Comparison of ENCODE assay signal across 7 mouse cellular contexts in the genomic region with DNA sequence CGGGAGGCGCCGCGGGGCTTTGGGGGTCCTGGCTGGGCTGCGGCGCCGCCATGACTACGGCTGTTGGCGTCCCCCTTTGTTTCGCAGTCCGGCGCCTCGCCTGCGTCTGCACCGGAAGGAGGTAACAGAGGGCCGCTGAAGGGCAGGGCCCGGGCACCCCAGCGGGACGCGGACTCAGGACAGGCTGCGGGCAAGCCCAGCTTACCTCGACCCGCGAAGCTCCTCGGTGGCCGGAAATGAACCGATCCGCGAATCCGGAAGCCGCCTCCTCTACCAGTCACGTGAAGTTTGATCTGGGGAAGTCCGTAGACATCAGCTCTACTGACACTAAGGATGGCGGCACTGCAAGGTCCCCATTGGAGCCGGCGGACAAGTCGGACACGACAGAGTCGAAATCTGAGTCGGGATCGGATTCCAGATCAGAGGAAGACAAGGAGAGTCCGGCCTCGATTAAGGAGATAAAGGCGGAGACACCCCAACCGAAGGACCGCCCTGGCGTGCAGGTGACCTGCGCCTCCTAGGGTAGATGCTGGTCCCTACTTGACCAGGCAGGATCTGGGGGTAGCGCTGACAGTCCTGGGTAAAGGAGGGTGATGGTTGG. TPM values are rescaled to one million over a fixed set of nuclear protein-coding genes. Genes with fewer than 3 reads are reported as not detected.
DNase-seq lines count a peak whose midpoint lies in the region; ATAC-seq and TF ChIP-seq lines count a peak whose summit lies in the region.

Gene Cnbd2 (plus strand): TSS at position 3 of the 601 bp plus-strand sequence.
Gene Scand1 (minus strand): TSS at position 408 of the 601 bp plus-strand sequence.

- peak; percentile 91 for DNase-seq in adrenal gland, postnatal 14 days
- peak; percentile 86 for DNase-seq in embryonic facial prominence, embryonic 11.5 days (ENCODE audit: low spot score)
- DNase-seq in heart, adult 18-20 months, result peak; percentile 89 to 92
- peak; percentile 93 for DNase-seq in kidney, adult 2 months
- DNase-seq in spleen, adult 2 months (ENCODE audit: low read depth in 1 of 2, low spot score in 2 of 2), result peak; percentile 83 to 85

- peak within 1 kb of the TSS; percentile 96 for H3K27ac ChIP-seq in embryonic facial prominence, embryonic 11.5 days (replicated peaks; ENCODE audit: low read depth, low read length)
- peak within 1 kb of the TSS; percentile 95 for H3K27ac ChIP-seq in kidney, adult 2 months (ENCODE audit: insufficient read depth, low read depth, low read length)
- H3K27ac ChIP-seq in limb, embryonic 12.5 days, result peak within 1 kb of the TSS; percentile 98
- H3K27ac ChIP-seq in midbrain, embryonic 15.5 days, result peak within 1 kb of the TSS; percentile 93
- peak within 1 kb of the TSS; percentile 97 for H3K27ac ChIP-seq in spleen, adult 2 months (ENCODE audit: insufficient read depth, low read length)

- no peaks in the 10 kb centered on the region for H3K9me3 ChIP-seq in embryonic facial prominence, embryonic 11.5 days (replicated peaks; ENCODE audit: control insufficient read depth, low read length)
- no peaks in the 10 kb centered on the region for H3K9me3 ChIP-seq in limb, embryonic 12.5 days
- H3K9me3 ChIP-seq in midbrain, embryonic 15.5 days, result no peaks in the 10 kb centered on the region

- no peaks in the 10 kb centered on the region for H3K4me1 ChIP-seq in embryonic facial prominence, embryonic 11.5 days (ENCODE audit: control insufficient read depth, insufficient read depth, low read length)
- peaks cover 9% of the 10 kb centered on the region; the same call in 1 of the 2 replicates for H3K4me1 ChIP-seq in kidney, adult 2 months (ENCODE audit: control insufficient read depth, insufficient read depth, low read length)
- peaks cover 11% of the 10 kb centered on the region; the same call in 1 of the 2 replicates for H3K4me1 ChIP-seq in limb, embryonic 12.5 days (replicated peaks)
- H3K4me1 ChIP-seq in midbrain, embryonic 15.5 days, result peaks cover 18% of the 10 kb centered on the region
- no peaks in the 10 kb centered on the region; the same call in 1 of the 2 replicates for H3K4me1 ChIP-seq in spleen, adult 2 months (ENCODE audit: control insufficient read depth, insufficient read depth, insufficient read length)

- H3K36me3 ChIP-seq in embryonic facial prominence, embryonic 11.5 days (replicated peaks; ENCODE audit: control insufficient read depth, insufficient read depth, low read depth, low read length), result no peaks in the 10 kb centered on the region
- no peaks in the 10 kb centered on the region; the same call in 1 of the 2 replicates for H3K36me3 ChIP-seq in kidney, adult 2 months (ENCODE audit: control insufficient read depth, insufficient read depth, low read length)
- H3K36me3 ChIP-seq in limb, embryonic 12.5 days, result peaks cover 25% of the 10 kb centered on the region
- H3K36me3 ChIP-seq in midbrain, embryonic 15.5 days (replicated peaks), result no peaks in the 10 kb centered on the region
- H3K36me3 ChIP-seq in spleen, adult 2 months (ENCODE audit: control insufficient read depth, insufficient read depth, low read length), result no peaks in the 10 kb centered on the region; the same call in 1 of the 2 replicates

- 0% methylated on average over 37 of the region's 49 CpGs for WGBS in embryonic facial prominence, embryonic 11.5 days
- WGBS in kidney, adult 2 months, result under 1% methylated on average over 49 of the region's 49 CpGs
- under 1% methylated on average over 49 of the region's 49 CpGs for WGBS in limb, embryonic 12.5 days
- 0% methylated on average over 49 of the region's 49 CpGs for WGBS in midbrain, embryonic 15.5 days
- WGBS in spleen, adult 2 months, result under 1% methylated on average over 49 of the region's 49 CpGs

- peak; percentile 52 for TF ChIP-seq POLR2A in kidney, adult 2 months (IDR thresholded peaks at IDR 0.05; ENCODE audit: low read depth, low read length)
- TF ChIP-seq POLR2A in spleen, adult 2 months (IDR thresholded peaks at IDR 0.05; ENCODE audit: low read depth, low read length), result peak; percentile 78

- 0 out of 2 replicates have a peak, but pooled peaks have one; percentile 12 for TF ChIP-seq CTCF in kidney, adult 2 months (conservative IDR thresholded peaks at IDR 0.05; ENCODE audit: insufficient read depth, insufficient read length, low read depth, low read length)
- peak; percentile 4; the same call in 1 of the 2 replicates for TF ChIP-seq CTCF in spleen, adult 2 months (IDR thresholded peaks at IDR 0.05; ENCODE audit: extremely low read depth, insufficient read depth, insufficient read length, insufficient replicate concordance)

- peak within 1 kb of the TSS; percentile 76 for H3K4me2 ChIP-seq in embryonic facial prominence, embryonic 11.5 days (ENCODE audit: low read depth, low read length)
- peak within 1 kb of the TSS; percentile 68 for H3K4me2 ChIP-seq in limb, embryonic 12.5 days
- peak within 1 kb of the TSS; percentile 86 for H3K4me2 ChIP-seq in midbrain, embryonic 15.5 days

- H3K9ac ChIP-seq in embryonic facial prominence, embryonic 11.5 days (replicated peaks; ENCODE audit: low read length), result peak within 1 kb of the TSS; percentile 95
- peak within 1 kb of the TSS; percentile 94 for H3K9ac ChIP-seq in limb, embryonic 12.5 days (replicated peaks)
- H3K9ac ChIP-seq in midbrain, embryonic 15.5 days, result peak within 1 kb of the TSS; percentile 96

- peak within 1 kb of the TSS; percentile 93 for H3K4me3 ChIP-seq in embryonic facial prominence, embryonic 11.5 days (ENCODE audit: low read depth, low read length)
- H3K4me3 ChIP-seq in kidney, adult 2 months (ENCODE audit: insufficient read depth, low read depth, low read length), result peak within 1 kb of the TSS; percentile 65
- H3K4me3 ChIP-seq in limb, embryonic 12.5 days (replicated peaks), result peak within 1 kb of the TSS; percentile 91
- peak within 1 kb of the TSS; percentile 92 for H3K4me3 ChIP-seq in midbrain, embryonic 15.5 days
- peak within 1 kb of the TSS; percentile 75 for H3K4me3 ChIP-seq in spleen, adult 2 months (ENCODE audit: extremely low read depth, insufficient read depth, insufficient read length)

- H3K27me3 ChIP-seq in embryonic facial prominence, embryonic 11.5 days (ENCODE audit: control insufficient read depth, insufficient read depth, low read length), result no peaks in the 10 kb centered on the region
- H3K27me3 ChIP-seq in kidney, adult 2 months (replicated peaks; ENCODE audit: control insufficient read depth, insufficient read depth, low read length), result no peaks in the 10 kb centered on the region
- no peaks in the 10 kb centered on the region for H3K27me3 ChIP-seq in limb, embryonic 12.5 days
- no peaks in the 10 kb centered on the region for H3K27me3 ChIP-seq in midbrain, embryonic 15.5 days (replicated peaks)
- H3K27me3 ChIP-seq in spleen, adult 2 months (ENCODE audit: control insufficient read depth, insufficient read depth, low read length), result no peaks in the 10 kb centered on the region

- ATAC-seq in embryonic facial prominence, embryonic 11.5 days (replicated peaks; ENCODE audit: insufficient number of reproducible peaks, low FRiP score, low TSS enrichment, low read depth), result peak; percentile 91
- ATAC-seq in limb, embryonic 12.5 days (ENCODE audit: insufficient number of reproducible peaks, insufficient read depth, low FRiP score, low TSS enrichment, low read depth), result peak; percentile 85
- peak; percentile 94 for ATAC-seq in midbrain, embryonic 15.5 days (replicated peaks)

RNA-seq across cellular contexts. Expression of gene Cnbd2, which starts in this region (rescaled TPM):
- 1.5 and 2.6 TPM in 2 replicates for total RNA-seq in adrenal gland, postnatal 14 days (2021)
- 2.9 and 3.4 TPM in 2 replicates for polyA plus RNA-seq in embryonic facial prominence, embryonic 11.5 days (2014; fragmentation: Nextera tagmentation; extraction: Ambion mirVana)
- under 1 TPM; 0.62 to 0.69 TPM for total RNA-seq in heart, adult 18-20 months (2021)
- 2.5 and 2.8 TPM in 2 replicates for polyA plus RNA-seq in kidney, adult 2 months (2012; rRNA removed)
- 4.7 and 5.2 TPM in 2 replicates for polyA plus RNA-seq in limb, embryonic 12.5 days (2016; fragmentation: Nextera tagmentation; extraction: Ambion mirVana)
- polyA plus RNA-seq in midbrain, embryonic 15.5 days (2015; fragmentation: Nextera tagmentation; extraction: Ambion mirVana), result 7.6 and 8.0 TPM in 2 replicates
- polyA plus RNA-seq in spleen, adult 2 months (2012; rRNA removed), result 2.0 and 2.2 TPM in 2 replicates

RNA-seq across cellular contexts. Expression of gene Scand1, which starts in this region (rescaled TPM):
- 93.5 and 97.9 TPM in 2 replicates for total RNA-seq in adrenal gland, postnatal 14 days (2021)
- polyA plus RNA-seq in embryonic facial prominence, embryonic 11.5 days (2014; fragmentation: Nextera tagmentation; extraction: Ambion mirVana), result 65.3 and 66.5 TPM in 2 replicates
- 10 to 100 TPM; 80.0 to 86.3 TPM for total RNA-seq in heart, adult 18-20 months (2021)
- polyA plus RNA-seq in kidney, adult 2 months (2012; rRNA removed), result 154 and 230 TPM in 2 replicates
- 88.7 and 106 TPM in 2 replicates for polyA plus RNA-seq in limb, embryonic 12.5 days (2016; fragmentation: Nextera tagmentation; extraction: Ambion mirVana)
- 91.9 and 98.4 TPM in 2 replicates for polyA plus RNA-seq in midbrain, embryonic 15.5 days (2015; fragmentation: Nextera tagmentation; extraction: Ambion mirVana)
- 167 and 366 TPM in 2 replicates for polyA plus RNA-seq in spleen, adult 2 months (2012; rRNA removed)

Comparison
In these comparisons a context has a peak if more than half of its experiments do, and no peak if none do; other contexts are left out.
1. Peak in every context shown above with its lines: DNase-seq, ATAC-seq, H3K4me3 ChIP-seq and H3K27ac ChIP-seq.